Mouse (Mus musculus): ENCODE measurements at regions not wholly inside any gene's neighbourhood (a gene's known extent, or its start where the extent isn't known, plus 50 kb on each side); places are given as distances from the start of the nearest gene placed in this dataset.

DNA sequence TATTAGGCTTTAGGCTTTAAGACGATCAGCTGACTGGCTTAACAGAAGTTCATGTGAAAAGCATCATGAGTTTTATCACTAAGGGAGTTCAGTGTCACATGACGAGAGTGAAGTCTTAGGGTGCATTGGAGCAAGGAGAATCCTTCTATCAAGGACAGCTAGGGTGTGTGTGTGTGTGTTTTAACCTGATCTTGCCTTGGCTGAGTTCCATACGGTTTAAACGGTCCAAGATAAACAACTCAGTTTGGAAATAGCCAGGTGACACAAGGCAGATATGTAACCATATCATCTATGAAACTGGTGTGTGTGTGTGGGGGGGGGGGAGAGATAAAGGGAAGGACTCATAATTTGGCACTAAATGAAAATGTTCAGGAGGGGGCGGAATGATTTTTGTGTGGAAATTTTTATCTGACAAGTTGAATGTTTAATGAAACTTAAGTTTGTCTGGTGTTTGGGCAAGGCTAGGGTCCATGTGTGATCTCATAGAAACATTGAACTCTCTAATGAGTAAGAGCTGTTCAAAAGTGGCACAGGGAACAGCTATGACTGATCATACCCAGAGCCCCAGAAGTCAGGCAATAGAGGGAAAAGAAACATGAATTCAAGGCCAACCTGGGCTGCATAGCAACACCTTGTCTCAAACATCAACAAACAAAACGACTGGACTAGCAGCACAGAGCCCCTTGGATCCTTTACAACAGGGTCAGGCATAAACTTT lies 132.2 kb upstream of the Map3k1 start:
- DNase-seq = peak; percentile 29

DNA sequence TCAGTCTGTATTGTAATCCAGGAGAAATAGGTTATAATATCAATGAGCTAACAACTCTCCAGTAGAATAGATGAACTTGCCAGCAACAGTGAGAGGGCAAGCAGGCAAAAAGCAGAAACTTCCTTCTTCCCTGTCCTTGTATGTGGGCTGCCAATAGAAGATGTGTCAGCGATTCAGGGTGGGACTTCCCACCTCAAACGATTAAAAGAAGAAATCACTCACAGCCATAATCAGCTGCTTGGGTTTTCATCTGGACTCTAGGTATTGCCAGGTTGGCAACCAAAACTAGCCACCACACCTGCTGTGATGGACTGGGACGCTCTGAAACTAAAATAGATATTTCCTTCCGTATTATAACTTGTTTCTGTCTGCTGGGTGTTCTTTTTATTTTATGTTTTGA lies 133.2 kb upstream of the Map3k1 start:
- no peak for DNase-seq

DNA sequence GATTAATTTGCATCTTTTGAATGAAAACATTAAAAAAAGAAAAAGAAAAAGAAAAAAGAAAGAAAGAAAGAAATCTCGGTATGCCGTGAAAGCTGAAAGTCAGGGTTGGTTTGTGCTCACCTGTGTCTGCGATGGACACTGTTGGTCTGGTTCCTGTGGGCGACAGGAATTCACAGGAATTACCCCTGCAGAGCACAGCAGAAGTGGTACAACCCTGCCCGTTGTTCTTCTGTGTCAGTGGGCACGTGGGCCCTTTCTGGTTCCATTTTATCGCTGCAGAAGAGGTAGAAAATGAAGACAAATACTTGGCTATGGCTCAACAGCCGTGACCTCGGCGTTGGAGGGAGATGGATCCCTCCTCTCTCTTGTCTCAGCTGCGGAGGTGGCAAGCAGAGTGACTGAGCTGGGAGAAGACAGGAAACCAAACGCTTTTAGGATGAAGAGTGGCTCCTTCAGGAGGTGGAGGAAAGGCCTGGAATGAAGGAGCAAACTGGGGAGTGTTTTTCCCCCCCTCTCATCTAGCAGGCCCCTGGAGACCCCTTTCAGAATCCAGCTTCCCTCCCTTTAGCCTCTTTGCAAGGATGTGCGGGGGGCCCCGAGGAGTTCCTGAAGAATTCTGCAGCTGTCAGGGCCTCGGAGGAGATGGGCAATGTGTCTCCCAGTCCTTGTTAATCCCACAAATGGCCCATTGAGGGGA lies 134.7 kb upstream of the Map3k1 start:
- DNase-seq = no peak

DNA sequence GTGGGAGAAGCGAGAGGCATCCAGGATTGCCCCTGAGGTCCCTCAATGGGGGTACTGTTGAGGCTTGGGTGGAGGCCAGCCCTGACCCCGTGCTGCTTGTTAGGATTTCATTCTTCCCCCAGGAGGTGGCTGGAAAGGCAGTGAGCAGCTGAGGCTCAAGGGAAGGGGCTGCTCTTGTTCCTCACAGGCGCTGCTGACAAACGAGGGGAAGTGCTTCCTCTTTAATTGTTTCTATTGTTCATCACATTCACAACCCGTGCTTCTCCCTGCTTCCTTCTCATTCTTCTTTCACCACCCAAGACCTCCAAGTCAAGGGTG lies 135.3 kb upstream of the Map3k1 start:
- no peak for DNase-seq

DNA sequence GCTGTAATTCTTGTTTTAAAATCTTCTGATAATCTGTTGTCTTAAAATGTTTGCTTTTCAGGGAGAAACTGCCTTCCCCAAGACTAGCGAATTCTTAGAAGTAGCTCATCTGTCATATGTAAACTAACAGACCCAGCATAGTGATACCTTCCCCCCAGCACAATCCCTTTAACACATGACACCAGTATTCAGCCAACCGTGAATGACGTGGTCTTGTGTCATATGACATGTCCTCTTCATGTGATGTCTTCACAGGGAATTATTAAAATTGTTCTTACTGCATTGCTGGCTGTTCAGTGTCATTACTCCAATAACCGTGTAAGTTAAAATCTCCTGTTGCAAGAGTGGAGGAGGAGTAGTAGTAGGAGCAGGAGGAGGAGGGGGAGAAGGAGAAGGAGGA lies 137.5 kb upstream of the Map3k1 start:
- no peak for DNase-seq

DNA sequence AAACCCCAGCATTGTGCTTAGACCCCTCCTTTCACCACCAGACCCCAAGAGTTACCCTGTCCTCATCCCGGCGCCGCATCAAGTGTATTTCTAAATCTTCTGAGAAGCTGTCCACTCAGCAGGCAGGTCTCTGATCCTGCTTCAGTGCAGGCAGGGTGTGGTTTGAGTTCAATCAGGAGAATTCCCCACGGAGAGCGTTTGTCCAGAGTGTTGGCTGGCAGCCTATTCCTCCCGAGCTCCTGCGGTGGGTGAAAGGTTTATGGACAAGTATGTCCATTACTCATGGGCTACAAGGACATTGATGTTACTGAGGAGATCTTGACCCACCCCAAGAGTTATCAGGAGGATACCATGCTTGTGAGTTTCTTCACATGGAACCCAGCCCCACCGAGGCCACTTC lies 138.0 kb upstream of the Map3k1 start:
- DNase-seq = peak; percentile 23

DNA sequence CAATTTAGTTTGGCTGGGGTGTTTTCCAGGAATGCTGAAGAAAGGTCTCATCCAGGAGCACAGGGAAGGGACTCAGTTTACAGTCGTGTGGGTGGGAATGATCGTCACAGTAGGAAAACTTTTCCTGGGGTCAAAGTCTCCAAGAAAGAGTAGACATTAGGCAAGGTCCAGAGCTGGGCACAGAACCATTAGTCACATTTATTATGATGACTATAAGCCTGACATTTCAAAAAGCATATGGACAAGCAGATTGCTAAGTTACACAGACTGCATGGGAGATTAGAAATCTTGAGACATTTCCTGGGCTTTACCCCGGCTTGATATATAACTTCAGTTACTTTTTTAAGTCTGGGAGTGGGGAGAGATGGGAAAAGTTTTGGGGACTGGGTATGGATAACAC lies 139.6 kb upstream of the Map3k1 start:
- no peak for DNase-seq

DNA sequence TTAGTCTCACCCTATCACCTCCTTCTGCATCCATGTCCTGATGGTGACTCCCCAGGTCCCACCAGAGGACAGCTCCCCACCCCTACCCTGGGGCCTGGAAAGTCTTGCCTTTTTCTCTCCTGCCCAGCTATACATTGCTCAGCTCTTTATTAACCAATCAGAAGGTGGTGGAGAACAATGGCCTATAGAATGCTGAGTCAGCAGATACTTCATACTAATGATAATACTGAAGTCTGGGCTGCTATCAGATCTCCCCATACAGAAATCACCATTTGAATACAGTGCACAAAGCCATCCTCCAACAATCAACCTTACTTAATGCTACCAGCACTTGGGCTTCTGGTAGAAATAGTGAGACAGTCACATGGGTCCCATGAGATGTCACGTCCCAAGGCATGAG lies 141.2 kb upstream of the Map3k1 start:
- DNase-seq = no peak

DNA sequence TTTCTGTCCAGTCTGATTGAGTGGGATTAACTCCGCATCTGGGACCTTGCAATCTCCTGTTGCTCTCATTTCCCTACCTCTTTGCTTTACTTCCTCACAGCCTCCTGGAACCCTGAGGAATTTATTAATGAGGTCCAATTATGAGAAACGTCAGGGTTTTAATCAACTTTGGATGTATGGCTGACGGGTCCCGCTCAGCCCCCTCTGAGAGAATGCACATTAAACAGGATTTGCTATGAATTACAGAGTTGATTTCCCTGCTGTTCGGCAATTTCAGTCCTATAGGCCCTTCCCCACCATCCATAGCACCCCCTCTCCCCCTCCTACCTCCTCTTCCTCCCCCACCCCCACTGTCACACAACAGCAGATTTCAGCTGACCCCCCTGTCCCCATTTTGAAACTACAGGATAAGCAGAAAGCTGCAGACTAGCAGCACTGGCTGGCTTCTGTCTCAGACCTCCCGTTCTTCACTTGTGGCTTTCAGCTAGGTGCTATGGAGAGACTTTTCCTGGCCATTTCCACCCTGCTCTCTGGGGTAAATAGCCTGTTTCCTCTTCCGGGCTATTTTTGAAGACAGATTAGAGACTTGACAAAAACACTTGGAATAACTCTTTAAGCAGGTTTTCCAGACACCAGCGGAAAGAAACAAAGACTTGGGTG lies 145.2 kb upstream of the Map3k1 start:
- no peak for DNase-seq

DNA sequence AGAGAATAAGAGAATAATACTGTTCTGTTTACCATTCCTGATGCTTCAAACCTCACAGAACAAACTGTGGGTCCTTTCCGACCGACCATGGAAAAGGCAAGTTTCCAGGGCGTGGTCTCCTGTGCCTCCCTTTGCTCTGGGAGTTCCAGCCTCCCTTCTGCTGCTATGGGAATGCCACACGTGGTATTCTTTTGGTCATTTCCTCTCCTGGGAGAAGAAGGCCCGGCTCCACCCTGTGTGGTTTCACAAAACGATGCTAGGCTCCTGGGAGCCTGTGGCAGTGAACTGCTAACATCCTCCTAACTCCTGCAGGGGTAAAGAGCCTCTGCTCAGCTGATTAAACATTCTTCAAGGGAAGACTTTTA lies 145.7 kb upstream of the Map3k1 start:
- DNase-seq = peak; percentile 63

DNA sequence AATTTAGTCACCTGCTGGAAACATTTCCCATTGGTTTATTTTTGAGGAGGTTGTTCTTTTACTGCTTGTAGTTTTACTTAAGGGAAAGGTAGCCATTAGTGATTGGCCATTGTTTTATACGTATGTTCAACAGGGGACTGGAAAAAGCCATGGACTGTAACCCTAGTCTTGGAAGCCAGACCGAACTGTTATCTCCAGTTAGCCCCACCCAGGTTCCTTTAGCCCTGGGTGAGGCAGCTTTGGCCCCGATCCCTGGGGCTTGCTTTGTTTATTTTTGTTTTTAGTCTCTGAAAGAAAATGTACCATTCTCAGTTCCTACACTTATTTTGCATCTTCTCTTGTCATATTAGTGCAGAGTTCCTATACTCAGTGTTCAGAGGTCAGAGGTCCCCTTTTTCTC lies 148.3 kb upstream of the Map3k1 start:
- DNase-seq = no peak

DNA sequence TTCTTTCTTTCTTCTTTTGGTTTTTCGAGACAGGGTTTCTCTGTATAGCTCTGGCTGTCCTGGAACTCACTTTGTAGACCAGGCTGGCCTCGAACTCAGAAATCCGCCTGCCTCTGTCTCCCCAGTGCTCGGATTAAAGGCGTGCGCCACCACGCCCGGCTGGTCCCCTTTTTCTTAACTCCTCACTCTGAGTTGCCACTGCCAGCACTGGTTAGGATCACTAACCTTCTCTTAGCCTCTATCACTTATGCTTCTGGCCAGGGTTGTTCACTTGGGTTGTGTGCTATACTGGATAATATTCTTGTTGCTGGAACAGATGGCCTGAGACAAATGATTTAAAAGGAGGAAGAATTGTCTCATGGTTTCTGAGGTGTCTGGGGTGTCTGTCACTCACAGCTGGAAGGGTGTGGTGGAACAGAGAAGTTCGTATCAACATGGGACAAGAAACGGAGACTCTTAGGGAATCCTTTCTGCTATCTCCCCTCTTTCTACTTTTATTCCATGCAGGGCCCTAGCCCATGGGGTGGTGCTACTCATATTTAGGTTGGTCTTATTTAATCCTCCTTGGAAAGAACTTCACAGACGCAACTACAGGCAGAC lies 149.0 kb upstream of the Map3k1 start:
- DNase-seq = no peak

DNA sequence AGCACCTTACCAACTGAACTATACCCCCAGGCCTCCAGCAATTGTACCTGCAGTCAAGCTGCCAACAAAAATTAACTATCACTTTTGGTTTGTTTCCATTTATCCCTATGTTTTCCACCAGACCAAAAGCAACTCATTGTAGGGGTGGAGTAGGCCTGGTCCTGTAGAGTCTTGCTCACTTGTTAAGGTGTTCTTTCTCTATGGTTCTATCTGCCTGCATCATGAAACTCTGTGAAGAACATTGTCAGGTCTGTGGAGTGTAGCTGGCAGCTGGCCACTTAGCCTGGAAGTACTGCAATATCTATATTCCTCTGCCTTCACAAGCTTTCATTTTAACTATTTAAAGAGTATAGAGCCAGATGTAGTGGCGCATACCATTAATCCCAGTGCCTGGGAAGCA lies 149.6 kb upstream of the Map3k1 start:
- DNase-seq = peak; percentile 15

DNA sequence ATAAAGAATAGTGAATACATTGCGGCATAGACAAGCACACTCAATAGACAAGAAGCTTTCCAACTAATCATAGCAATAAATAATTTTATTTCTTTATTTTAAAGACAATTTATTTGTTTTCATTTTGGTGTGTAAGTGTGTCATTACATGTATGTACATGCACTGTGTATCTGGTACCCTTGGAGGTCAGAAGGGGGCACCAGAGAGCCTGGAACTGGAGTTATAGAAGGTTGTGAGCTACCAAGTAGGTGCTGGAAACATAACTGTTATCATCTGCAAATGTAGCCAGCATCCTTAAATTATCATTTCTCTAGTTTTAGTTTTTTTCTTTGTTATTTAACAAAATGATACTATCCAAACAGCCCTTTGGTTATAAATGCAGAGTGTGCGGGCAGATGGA lies 151.2 kb upstream of the Map3k1 start:
- DNase-seq = no peak

DNA sequence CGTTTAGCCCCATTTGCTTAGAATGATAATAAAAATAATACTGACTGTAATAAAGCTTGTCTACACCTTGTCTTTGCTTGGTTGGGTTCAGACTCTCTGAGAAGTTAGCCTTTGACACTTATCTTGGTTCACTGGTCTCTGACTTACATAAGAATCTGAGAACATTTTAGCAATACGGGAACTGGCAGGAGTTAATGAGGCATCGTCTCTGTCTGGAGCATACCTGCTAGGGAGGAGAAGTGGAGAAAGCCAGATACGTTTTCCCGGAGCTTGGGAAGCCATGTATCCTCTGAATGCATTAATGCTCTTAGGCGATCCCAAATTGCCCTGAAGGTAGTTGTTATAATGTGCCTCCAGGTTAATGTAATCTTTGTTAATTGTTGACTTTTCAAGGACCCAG lies 152.6 kb upstream of the Map3k1 start:
- DNase-seq = peak; percentile 65

DNA sequence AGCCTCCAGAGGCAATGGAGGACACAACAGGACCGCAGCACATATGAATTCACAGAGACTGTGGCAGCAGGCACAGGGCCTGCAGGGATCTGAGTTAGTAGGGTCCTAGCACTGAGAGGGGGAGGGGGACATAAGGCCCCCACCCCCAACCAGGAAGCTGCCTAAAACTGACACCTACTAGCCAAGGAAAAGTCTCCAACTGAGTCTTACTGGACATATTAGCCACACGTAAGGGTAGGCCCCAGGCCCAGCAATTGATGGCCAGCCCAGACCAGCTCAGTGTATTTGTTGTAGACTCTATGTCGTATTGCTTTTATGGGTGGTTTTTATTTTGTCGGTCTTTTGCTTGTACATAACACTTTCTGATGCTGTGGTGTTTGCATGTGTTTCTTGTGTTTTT lies 153.4 kb upstream of the Map3k1 start:
- no peak for DNase-seq

DNA sequence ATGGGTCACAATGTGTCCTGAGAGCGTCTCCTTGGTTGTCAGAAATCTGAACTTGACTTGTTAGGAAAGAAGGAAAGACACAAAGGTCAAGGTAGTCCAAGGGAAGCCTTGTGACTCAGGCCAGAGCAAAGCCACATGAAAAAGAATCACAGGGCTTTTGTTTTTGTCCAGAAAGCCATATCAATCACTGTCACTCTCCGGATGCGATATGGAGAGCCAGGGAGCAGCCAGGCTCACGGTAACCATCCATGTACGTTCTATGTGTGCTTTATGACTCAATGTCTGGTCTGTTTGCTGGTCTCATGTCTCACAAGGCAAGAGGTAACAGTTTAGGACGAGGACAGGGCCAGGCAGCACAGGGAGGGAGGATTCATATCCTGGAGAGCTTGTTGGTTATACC lies 157.3 kb upstream of the Map3k1 start:
- no peak for DNase-seq

DNA sequence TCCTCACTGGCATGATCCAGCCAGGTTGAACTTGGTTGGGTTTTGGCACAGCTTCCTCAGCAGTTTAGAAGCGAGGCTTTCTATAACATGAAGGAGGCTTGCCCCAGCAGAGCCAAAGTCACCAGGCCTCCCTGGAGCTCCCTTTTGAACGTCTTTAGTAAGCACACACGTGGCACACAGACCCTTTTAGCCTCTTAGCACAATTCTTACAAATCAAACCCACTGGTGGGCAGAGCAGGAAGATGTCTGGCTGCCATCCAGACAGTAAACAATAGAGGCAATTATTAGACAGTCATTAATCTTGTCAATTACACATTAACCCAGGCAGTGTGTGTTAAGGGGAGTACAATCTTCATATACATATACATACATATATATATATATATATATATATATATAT lies 157.8 kb upstream of the Map3k1 start:
- peak; percentile 53 for DNase-seq

DNA sequence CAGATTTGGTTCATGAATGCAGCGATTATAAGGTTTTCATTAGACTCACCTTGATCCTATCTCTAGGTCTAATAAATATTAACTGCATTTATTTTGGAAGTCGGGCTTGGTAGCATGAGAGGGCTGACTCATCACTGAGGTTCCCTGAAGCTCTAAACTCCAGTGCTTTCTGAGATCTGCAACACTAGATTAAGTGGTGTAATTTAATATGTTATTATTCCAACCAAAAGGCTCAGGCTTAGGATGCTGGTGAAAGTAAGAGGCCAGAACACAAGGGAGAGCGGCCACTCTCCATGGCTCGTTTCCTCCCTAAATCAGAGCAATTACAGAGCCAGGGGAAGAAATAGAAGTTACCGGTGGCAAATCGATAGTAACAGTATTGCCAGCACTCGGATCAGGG lies 159.4 kb upstream of the Map3k1 start:
- DNase-seq = no peak

DNA sequence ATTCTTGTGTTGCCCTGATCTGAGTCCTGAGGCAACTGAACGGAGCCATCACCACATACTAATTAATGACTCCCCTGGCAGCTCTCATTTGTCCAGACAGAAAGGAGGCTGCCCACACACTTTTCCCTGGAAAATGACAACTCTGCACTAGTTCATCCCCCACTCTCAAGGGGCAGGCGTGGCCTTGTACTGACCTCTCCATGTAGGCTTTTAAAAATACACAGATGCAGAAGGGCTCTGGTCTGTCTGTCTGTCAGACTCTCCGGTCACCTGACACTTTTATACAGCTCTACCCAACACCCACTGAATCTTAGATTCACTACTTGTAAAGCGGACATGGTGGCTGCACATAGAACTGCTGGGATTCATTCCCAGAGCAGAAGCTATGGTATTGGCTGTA lies 165.5 kb upstream of the Map3k1 start:
- no peak for DNase-seq

DNA sequence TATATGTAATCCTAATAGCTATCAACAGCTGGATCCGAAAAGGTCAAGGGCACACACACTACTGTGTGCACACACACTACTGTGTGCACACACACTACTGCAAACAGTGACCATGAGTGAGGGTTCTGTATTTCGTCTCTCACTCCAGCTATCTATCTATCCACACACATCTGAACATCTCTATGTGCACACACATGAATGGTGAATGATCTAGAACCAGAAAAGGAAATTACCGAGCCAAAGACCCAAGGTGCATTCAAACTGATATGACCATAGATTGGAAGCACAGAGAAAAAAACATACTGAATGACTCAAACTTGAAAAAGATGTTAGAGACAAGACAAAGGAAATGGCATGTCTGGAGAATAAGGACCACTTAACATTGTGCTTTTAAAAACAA lies 166.8 kb upstream of the Map3k1 start:
- DNase-seq = no peak

DNA sequence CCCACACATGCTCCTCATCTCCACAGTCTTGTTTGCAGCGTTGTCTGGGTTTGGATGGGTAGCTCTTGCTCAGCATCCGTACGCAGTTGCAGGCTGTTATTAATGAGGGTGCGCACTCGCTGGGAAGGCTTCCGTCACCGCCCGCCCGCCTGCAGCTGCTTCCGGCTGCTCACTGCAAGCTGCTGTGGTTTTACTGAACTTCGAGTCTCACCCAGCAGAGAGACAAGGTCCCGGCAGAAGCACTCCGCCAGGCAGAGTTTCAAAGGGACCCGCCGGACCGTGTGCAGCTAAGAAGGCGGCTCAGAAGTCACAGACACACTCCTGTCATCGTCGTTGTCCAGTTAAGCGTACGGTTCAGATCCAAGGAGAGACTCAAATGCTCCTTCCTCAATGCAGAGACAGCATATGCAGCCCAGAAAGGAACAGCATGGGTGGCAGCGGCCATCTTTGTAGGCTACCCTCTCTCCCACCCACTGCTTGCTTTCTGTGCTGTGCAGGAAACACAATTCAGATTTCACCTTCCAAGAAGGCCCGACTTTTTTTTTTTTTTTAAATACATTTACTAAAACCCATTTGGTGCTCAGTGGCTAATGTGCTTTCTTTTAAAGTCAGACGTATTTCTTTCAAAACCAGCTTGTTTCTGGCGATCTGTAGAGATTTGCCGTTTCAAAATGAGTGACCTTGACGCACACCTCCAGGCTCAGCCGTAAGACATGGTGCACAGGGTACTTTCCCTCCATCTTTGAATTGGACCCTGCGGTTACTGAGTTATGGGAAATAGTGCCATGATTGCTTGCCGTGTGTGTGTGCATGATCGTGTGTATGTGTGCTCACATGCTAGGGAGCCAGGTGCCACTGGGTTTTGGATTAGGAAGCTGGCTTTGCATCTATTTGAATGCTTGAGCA lies 169.2 kb upstream of the Map3k1 start:
- DNase-seq = peak; percentile 25

DNA sequence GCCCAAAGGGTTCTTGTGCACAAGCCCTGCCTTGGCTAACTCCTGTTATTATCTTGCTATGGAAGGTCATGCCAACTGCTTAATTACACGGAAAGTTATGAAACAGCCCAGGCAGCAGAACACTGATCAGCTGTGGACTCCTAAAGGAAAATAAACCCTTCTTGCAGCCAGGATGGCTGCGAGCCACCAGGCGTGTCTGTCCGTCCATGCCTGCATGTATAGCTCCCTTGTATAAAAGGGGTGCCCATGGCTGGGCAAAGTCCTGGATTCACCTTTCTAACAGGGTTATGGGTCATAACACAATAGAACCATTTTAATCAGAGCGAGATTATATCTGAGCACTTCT lies 169.9 kb upstream of the Map3k1 start:
- DNase-seq = peak; percentile 52
